Mouse (Mus musculus): ENCODE measurements around the gene Nxnl2.

Nxnl2 gene

GRCm38 (mm10) chr13:51170691-51171680 lies at the start of gene Nxnl2:
TSS of gene Nxnl2 (plus strand) at chr13:51171022.
- DNase-seq: peak; percentile 59

GRCm38 (mm10) chr13:51121966-51122365 lies 48.9 kb upstream of the Nxnl2 start:
- no peak for DNase-seq

GRCm38 (mm10) chr13:51122771-51123170 lies 48.1 kb upstream of the Nxnl2 start:
- DNase-seq: no peak

- no peak for DNase-seq
These were observed 45.5 kb upstream of the Nxnl2 start for GRCm38 (mm10) chr13:51125357-51125756.

- DNase-seq: no peak
These were observed 42.9 kb upstream of the Nxnl2 start for GRCm38 (mm10) chr13:51127906-51128305.

- no peak for DNase-seq
These were observed 42.4 kb upstream of the Nxnl2 start for GRCm38 (mm10) chr13:51128417-51128816.

- DNase-seq: no peak
These were observed 39.6 kb upstream of the Nxnl2 start for GRCm38 (mm10) chr13:51131179-51131578.

- no peak for DNase-seq
These were observed 34.5 kb upstream of the Nxnl2 start for GRCm38 (mm10) chr13:51136315-51136714.

GRCm38 (mm10) chr13:51136996-51137701 lies 33.7 kb upstream of the Nxnl2 start:
- DNase-seq: peak; percentile 40

- DNase-seq: peak; percentile 57
These were observed 33.2 kb upstream of the Nxnl2 start for GRCm38 (mm10) chr13:51137702-51138031.

GRCm38 (mm10) chr13:51147106-51147505 lies 23.7 kb upstream of the Nxnl2 start:
- no peak for DNase-seq

- peak; percentile 72 for DNase-seq
These were observed 17.7 kb upstream of the Nxnl2 start for GRCm38 (mm10) chr13:51152966-51153669.

- peak; percentile 64 for DNase-seq
These were observed 17.2 kb upstream of the Nxnl2 start for GRCm38 (mm10) chr13:51153670-51154030.

GRCm38 (mm10) chr13:51155178-51156013 lies 15.4 kb upstream of the Nxnl2 start:
- no peak for DNase-seq

- no peak for DNase-seq
These were observed 14.8 kb upstream of the Nxnl2 start for GRCm38 (mm10) chr13:51156014-51156386.

- DNase-seq: no peak
These were observed 13.5 kb upstream of the Nxnl2 start for GRCm38 (mm10) chr13:51157291-51157690.

- DNase-seq: no peak
These were observed 9.2 kb upstream of the Nxnl2 start for GRCm38 (mm10) chr13:51161672-51162071.

GRCm38 (mm10) chr13:51162246-51162645 lies 8.6 kb upstream of the Nxnl2 start:
- DNase-seq: no peak

- DNase-seq: no peak
These were observed 4.1 kb upstream of the Nxnl2 start for GRCm38 (mm10) chr13:51166711-51167110.

GRCm38 (mm10) chr13:51170215-51170614 lies 607 bp upstream of the Nxnl2 start:
- no peak for DNase-seq

GRCm38 (mm10) chr13:51172601-51173000 lies 1.8 kb downstream of the Nxnl2 start:
- DNase-seq: no peak

GRCm38 (mm10) chr13:51178932-51179331 lies 8.1 kb downstream of the Nxnl2 start:
- no peak for DNase-seq

GRCm38 (mm10) chr13:51179362-51179761 lies 8.5 kb downstream of the Nxnl2 start:
- no peak for DNase-seq

All from kidney, adult 9 months (tissue).